Mouse (Mus musculus) left cerebral cortex, postnatal 10 days (tissue): Measurements from ENCODE around the gene Gpx5. TPM values are rescaled to one million over a fixed set of nuclear protein-coding genes. Genes with fewer than 3 reads are reported as not detected.

Experiments
- DNase-seq, 2 experiments: peaks; one replicate each; pipeline ENCODE4 v3.0.0; 2021 to 2022; ENCODE audit warnings: low spot score in 2 of 2, mixed read lengths in 1 of 2; ENCODE audit errors: extremely low spot score in 1 of 2
- intact Hi-C: fragments of 180-260 bp; cut with DNase I; formaldehyde crosslinking; loops from one replicate; pipeline ENCODE4 v1.15.1; 2025
- total RNA-seq, 2 experiments: library from RNA; stranded (reverse); gene quantifications; 2 replicates each; pipeline ENCODE4 v1.2.3; 2021

The Gpx5 gene
- not detected for total RNA-seq

DNA sequence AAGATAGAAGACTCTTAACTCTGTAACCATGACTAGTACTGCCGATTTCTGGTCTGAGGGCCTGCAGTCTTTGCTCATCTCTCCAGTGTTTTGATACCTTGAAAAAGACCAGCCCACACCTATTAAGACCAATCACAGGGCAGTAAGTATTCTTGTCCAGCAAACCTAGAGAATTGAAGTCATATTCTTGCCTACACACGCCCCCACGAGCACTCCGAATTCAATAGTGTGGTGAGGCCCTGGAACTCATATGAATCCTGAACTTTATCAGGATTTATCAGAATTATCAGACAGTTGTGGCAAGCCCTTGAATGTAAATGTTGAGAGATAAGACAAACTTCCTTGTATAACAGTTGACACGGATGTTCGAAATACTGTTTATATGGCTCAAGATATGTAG lies at the start of gene Gpx5:
Gene Gpx5, minus strand, starts transcription at position 101 of the 400 bp plus-strand sequence.
- intact Hi-C loops, result no loop called here

DNA sequence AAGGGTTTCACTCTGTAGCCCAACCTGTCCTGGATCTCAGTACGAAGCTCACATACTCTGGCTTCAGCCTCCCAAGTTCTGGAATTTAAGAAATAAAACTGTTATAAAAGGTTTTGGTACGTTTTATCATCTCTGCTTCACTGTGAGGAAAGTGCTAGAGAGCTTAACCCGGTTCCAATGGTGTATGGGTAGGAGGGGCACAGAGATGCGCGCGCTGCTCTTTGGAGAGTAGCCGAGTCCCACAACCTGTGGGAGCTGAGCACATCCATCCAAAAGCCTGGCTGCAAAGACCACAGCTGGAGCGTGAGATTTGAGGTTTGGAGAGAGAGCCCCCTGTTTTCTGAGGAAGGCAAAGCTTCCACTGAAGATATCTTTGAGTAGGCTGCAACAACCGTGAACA lies 34.9 kb upstream of the Gpx5 start:
- DNase-seq, result peak; percentile 5 to 30
- intact Hi-C loops, result loop anchor here (2.0 to 10.0 kb wide), 3 partner anchors 127 to 1033 kb away; no protein-coding TSS in a partner anchor

More for the DNA sequence above, at the start of gene Gpx5:
- DNase-seq, result no peak

DNA sequence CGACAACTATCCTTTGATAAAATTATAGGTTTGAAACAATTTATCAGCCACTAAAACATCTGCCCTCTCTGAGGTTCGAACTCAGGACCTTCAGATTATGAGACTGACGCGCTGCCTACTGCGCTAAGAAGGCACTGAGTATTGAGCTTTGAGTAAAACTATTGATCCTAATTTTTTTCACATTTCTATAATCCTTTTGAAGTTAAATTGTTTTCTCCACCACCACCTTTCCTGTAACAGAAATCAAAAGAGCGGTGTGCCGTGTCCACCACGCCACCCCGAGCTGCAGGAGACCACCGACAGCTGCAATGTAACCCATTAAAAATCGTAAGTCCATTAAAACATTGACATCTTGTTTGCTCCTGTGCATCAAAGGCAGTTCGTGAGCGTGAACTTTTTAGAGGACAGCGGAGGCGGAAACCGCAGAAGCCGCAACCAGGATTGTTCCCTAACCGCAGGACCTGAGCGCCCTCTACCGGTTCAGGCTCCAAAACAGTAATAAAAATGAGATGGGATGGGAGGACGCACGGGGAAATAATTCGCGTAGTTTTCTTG lies 34.2 kb upstream of the Gpx5 start:
- intact Hi-C loops, result loop anchor here (2.0 to 10.0 kb wide), 3 partner anchors 126 to 1032 kb away; no protein-coding TSS in a partner anchor
- peak; percentile 72 to 87 for DNase-seq

DNA sequence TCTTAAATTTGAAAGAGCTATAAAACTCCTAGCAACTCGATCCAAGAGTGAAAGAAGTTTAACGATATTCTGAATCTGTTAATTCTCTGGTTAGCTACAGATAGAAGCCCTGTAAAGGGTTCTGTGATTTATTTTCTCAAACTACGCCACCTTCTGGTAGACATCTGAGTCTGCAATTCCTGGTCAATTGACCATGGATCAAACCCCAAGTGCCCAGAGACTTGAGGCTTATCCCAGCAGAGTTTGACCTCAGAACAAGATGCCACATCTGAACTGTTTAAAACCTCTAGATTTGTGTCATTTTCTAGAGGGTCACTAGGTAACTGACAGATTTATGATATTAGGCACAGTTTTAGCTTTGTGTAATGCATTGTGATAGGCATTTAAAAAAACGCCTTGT lies 33.7 kb upstream of the Gpx5 start:
- DNase-seq, result no peak
- intact Hi-C loops, result loop anchor here (2.0 to 10.0 kb wide), 3 partner anchors 125 to 1031 kb away; no protein-coding TSS in a partner anchor

DNA sequence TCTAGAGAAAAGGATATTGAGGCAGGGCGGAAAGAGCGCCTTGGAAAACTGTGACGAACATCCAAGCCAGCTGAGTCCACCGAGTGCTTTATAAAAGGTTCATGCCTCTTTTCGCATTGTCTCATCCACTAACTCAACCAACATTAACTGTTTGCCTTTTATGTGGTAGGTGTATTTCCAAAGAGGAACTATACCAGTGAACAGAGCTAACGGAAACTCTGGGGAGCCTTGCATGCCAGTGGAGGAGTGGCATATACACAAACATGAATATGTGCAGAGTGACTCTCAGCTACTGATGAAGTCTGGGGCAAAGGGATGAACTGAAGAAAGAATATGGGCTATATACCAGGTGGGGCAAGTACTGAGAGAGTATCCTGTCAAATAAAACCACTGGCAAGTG lies 30.9 kb upstream of the Gpx5 start:
- DNase-seq, result no peak
- intact Hi-C loops, result loop anchor here (5.0 to 10.0 kb wide), 2 partner anchors 46 to 1029 kb away; no protein-coding TSS in a partner anchor

DNA sequence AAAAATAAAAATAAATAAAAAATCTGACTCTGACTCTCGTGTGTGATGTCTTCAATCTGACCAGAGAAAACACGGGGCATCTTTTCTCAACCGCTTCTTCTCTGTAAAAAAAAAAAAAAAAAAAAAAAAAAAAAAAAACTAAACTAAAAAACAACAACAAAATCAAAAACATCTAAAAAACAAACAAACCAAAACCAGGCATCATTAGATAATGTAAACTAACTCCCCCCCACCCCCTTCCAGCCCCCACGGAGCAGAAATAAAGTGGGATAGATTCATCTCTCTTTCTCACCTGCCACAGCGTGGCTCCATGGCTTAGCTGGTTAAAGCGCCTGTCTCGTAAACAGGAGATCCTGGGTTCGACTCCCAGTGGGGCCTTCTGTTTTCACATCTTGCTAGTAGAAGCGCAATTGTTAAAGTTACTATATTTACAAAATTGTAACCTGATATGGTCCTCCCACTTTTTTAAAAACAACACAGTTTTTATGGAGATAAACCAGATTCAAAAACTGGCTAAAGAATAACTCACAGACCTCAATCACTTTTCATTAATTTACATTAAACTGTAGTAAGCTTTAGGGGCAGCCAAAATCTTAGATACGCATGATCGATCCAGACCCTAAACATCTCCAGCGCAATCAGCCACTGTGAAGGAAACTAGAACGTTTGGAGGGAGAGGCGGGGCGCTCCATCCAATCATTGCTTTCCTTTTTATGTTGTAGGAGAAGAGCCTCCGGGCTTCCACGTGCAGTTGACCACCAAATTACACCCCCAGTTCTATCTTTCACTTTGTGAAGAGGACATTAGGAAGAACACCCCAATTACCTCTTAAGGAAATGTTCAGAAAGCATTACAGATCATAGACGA lies 30.2 kb upstream of the Gpx5 start:
- intact Hi-C loops, result loop anchor here (5.0 to 10.0 kb wide), 2 partner anchors 45 to 1028 kb away; no protein-coding TSS in a partner anchor
- DNase-seq, result peak; percentile 50 to 67

DNA sequence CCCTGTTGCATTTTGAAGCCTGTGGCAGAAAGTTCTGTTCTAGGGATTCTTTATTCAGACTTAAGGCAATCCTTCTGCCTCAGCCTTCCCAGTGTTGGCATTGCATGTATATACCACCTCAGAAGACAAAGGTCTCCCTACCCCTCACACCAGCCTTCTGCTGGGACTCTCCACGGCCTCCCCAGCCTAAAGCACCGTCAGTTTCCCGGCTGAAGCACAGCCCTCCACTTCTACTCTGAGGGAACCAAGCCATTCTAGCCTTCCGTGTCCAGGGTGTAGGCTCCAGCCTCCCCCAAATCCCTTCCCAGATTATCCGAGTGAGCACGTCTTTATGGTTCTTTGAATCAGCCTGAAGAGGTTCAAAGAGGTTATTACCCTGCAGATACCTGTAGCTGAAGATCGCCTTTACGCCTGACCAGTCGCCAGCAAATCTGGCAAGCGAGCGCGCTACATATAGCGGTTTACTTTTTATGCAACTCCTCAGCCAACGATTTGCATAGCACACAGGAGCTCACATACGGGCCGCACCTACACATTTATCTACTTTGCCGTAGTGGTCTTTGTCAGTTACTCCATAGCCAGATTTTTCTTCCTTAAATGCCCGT lies 29.5 kb upstream of the Gpx5 start:
- DNase-seq, result peak in 1 of 2 experiments; percentile 9
- intact Hi-C loops, result loop anchor here (5.0 to 10.0 kb wide), 2 partner anchors 45 to 1027 kb away; no protein-coding TSS in a partner anchor

DNA sequence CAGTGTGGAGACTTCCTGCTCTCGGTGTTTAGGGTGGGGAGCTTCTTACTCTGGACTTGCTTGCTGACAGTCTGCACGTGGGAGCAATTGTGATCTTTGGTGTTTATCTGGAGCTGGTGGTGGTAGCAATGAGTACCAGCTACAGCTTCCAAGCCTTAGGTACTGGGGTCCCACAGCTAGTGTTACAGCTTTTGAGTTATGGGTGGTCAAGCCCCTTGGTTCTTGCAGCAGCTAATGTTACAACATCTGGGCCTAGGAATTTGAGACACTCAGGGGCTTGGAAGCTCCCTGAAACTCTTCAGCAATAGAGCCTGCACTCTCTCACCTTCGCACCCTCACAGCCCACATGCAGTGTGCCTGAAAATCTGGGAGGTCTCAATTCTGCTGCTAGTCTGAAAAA lies 27.7 kb upstream of the Gpx5 start:
- intact Hi-C loops, result loop anchor here (5.0 to 10.0 kb wide), 2 partner anchors 43 to 1025 kb away; no protein-coding TSS in a partner anchor
- no peak for DNase-seq

DNA sequence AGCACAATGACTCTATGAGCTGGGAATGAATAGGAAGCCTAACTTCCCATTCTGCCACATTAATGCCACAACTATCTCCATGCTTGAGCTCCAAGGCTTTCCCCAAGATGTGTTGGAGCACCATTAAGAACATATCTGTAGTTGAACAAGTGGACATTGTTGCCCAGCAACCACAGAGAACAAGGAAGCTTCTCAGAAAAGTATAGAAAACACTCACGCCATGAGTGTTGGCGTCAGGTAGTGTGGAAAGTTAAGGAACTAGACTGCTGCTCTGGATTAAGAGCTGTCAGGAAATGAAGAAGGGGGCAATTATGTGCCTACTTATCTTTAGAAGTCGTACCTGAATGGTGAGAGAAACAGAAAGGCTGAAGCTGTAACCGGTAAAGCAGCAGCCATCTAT lies 21.4 kb upstream of the Gpx5 start:
- intact Hi-C loops, result no loop called here
- DNase-seq, result no peak

DNA sequence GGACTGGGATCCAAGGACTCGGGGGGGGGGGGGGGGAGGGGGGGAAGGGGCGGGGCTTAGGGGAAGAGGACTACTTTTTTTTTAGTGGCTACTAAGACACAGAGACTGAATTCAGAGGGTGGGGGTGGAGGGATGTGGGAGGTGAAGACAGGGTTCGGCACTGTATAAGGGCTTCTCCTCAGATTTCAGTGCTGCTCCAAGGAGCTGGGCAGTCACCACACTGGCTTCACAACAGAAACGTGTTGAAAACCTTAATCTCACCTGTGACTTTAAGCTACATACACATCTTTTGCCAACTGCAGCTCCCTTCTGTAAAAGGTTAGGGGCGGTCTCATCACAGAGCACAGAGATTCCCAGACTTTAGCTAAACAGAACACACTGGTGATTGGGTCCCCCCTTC lies 20.3 kb upstream of the Gpx5 start:
- intact Hi-C loops, result no loop called here
- no peak for DNase-seq

DNA sequence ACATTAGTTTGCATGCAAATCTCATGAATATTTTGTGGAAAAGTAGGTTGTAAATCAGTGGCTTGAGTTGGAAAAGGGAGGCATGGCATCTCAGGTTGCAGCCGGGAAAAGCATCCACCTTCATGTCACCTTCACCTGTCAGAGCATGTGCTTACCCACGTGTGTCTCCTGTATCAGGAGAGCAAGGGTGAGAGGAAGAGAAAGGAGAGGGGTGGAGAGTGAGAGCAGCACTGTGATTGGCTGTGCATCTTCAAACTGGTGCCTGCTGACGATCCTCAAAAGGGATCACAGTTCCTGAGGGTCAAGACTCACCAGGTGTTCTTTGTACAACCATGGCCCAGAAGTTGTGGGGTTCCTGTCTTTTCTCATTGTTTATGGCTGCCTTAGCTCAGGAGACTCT lies 19.4 kb upstream of the Gpx5 start, which contains the start of gene Gpx6:
Gene Gpx6, plus strand, starts transcription at position 200 of the 400 bp plus-strand sequence.
- intact Hi-C loops, result no loop called here
- no peak for DNase-seq

DNA sequence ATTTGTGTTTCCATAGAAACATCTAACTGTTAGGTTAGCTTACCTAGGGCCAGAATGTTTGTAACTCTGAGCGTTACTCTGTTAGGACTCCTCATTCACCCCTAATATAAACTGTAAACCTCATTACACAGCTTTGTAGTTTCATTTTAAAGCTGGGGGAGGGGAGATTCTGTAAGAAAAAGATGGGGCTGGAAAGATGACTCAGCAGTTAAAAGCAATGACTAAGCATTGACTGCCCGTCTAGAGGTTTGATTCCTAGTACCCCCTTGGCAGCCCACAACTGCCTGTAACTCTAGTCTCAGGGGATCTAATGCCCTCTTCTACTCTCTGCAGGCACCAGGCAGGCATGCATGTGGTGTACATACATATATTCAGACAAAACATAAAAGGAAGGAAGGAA lies 17.3 kb upstream of the Gpx5 start:
- intact Hi-C loops, result no loop called here
- DNase-seq, result no peak

DNA sequence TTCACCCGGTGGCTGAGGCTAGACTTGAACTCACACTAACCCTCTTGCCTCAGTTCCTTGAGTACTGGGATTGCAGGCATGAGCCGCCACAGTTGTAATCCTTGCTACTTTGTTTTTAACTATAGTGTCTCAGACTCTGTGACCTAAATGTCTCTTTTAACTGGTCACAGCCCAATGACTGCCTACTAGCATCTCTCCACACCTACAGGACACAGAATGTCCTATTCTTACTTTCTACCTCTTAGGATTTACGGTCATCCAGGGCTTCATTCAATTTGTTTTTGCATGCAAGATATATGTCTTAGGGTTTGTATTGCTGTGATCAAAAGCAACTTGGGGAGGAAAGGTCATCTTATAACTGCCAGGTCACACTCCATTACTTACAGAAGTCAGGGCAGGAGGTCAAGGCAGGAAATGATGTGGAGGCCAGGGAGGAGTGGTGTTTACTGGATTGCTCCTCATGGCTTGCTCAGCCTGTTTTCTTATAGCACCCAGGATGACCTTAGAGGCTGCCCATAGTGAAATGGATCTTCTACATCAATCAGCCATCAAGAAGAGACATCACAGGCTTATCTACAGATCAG lies 12.0 kb upstream of the Gpx5 start:
- intact Hi-C loops, result no loop called here
- no peak for DNase-seq

DNA sequence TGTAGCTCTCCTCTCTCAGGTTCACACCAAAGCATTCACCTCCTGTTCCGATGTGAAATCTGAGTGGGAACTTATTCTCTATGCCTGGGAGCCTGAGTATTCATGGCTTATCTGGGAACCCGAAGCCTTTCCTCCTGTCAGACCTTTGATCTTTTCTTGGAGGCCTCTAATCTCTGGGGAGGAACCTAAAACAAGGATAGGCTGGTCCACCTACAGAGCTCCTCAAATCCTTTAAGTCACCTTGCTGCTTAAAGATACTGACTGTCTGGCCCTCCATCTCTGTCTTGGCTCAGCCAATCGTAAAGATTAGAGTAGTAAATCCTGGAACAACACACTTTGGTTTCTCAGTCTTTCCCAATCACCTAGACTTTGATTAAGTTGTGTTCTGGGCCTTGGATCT lies 6.0 kb upstream of the Gpx5 start:
- no peak for DNase-seq
- intact Hi-C loops, result no loop called here

DNA sequence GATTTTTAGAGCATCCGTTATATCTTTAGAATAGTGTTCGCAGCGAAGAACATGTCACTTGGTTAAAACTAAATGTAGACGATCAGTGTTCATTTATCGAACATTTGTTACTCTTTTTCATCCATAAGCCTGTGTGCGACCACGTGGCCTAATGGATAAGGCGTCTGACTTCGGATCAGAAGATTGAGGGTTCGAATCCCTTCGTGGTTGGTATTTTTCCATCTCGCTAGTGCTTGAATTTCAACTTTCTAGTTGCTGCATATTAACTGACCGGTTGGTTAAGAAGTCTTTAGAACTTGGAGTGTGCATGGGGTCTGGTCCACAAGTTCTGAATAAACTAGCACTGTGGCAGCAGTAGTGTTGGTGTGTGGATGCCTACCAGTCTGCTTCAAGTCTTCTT lies 13.0 kb downstream of the Gpx5 start:
- intact Hi-C loops, result loop anchor here (5.0 kb wide), 4 partner anchors 43 to 107 kb away; no protein-coding TSS in a partner anchor
- peak; percentile 66 to 85 for DNase-seq

DNA sequence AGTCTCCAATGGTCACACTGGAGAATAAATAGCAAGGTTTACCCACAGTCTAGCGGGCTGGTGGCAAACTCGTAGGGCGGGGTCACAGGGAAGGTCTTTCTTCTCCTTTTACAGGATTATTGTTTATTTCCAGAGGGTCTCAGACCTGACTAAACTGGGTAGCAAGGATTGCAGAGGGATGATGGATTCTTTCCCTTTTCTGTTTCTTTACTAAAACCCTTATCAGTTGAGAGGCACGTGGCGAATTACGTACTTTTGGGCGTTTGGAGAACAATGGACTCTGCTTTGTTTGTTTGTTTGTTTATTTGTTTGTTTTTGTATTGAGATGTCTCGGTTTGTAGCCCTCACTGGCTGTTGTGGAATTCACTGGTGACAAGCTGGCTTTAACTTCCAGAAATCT lies 13.5 kb downstream of the Gpx5 start:
- no peak for DNase-seq
- intact Hi-C loops, result loop anchor here (5.0 kb wide), 4 partner anchors 43 to 107 kb away; no protein-coding TSS in a partner anchor

DNA sequence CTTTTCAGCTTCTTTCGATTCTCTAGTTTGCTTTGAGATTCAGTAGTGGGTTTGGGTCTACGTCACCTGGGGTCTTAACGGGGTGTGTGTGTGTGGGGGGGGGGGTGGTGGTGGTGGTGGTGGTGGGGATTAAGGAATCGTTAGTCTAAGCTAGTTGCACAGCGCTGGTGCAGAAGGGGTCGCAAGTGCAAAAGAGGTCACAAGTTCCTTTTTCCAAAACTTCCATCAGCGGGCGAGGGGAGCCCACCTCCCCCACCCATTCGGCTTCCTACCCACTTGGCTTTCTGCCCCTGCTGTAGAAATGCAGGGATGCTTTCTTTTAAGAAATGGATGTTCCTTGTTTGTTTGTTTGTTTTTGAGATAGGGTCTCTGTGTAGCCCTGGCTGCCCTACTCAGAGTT lies 16.0 kb downstream of the Gpx5 start:
- intact Hi-C loops, result loop anchor here (5.0 kb wide), 4 partner anchors 46 to 104 kb away; no protein-coding TSS in a partner anchor
- no peak for DNase-seq

DNA sequence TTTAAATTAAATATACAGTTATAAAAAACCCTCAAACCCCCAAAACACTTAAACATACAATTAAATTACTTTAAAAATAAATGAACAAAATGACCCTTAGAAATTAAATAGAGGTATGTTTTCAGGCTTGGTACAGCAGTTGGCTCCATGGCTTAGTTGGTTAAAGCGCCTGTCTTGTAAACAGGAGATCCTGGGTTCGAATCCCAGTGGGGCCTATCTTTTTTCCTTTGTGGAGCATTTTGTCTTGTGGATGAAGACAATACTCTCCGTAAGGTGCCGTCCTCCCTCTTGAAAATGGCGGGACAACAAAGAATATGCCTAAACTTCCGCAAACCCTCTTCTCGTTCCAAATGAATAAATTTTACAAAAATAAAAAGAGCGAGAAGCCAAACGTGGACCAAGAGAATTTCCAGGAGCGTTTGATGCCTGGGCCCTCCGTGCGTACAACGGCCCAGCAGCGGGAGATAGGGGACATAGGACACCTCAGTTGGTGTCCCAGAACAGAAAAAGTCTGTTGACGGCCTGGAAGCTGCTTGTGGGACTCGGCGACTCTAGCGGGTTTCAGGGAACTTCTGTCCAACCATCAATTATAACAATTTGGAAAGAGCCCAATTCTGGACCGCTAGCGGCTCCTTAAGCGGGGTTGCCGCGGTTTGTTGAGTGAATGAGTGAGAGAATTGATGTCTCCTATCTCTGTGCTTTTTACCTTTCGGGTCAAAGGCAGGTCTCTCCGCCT lies 16.5 kb downstream of the Gpx5 start:
- intact Hi-C loops, result loop anchor here (5.0 kb wide), 4 partner anchors 46 to 104 kb away; no protein-coding TSS in a partner anchor
- DNase-seq, result peak; percentile 64 to 87
